Mouse (Mus musculus): Measurements from ENCODE around the gene Fxyd1.

The Fxyd1 gene

GRCm38 (mm10) chr7:31052636-31053434 lies 4.2 kb downstream of the Fxyd1 start:
- peak in 1 of 2 experiments; percentile 55 for DNase-seq (ENCODE audit: low spot score in 2 of 2)

GRCm38 (mm10) chr7:31052251-31052635 lies 4.8 kb downstream of the Fxyd1 start:
- no peak for DNase-seq (ENCODE audit: low spot score in 2 of 2)

GRCm38 (mm10) chr7:31051321-31052021 lies 5.5 kb downstream of the Fxyd1 start, which contains the start of gene Fxyd7:
Gene Fxyd7, minus strand, starts transcription at chr7:31051467.
- DNase-seq (ENCODE audit: low spot score in 2 of 2): no peak

GRCm38 (mm10) chr7:31050921-31051320 lies 6.1 kb downstream of the Fxyd1 start:
- no peak for DNase-seq (ENCODE audit: low spot score in 2 of 2)

GRCm38 (mm10) chr7:31050487-31050886 lies 6.5 kb downstream of the Fxyd1 start:
- no peak for DNase-seq (ENCODE audit: low spot score in 2 of 2)

DNA sequence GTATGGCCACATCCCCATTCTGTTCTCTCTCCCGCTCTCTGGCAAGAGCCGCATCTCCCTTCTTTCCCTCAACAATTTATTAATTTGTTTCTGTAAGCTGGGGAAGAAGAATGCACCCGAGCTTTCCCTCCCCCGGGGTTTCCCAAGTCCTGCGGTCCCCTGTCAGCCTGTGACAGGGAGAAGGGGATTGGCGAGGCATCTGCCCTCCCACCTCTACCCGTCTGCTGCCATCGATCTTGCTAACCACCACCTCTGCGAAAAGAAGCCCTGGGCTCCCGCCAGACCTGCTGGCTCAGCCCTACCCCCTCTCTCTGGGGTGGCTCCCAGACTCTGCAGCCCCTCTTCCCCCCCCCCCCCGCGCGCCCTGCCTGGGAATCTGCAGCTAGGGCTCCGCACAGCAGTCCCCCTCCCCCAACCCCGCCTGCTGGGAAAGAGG lies 7.1 kb downstream of the Fxyd1 start:
- no peak for DNase-seq (ENCODE audit: low spot score in 2 of 2)

- DNase-seq (ENCODE audit: low spot score in 2 of 2): peak in 1 of 2 experiments; percentile 63
Observed at GRCm38 (mm10) chr7:31049135-31049845, 7.7 kb downstream of the Fxyd1 start.

DNA sequence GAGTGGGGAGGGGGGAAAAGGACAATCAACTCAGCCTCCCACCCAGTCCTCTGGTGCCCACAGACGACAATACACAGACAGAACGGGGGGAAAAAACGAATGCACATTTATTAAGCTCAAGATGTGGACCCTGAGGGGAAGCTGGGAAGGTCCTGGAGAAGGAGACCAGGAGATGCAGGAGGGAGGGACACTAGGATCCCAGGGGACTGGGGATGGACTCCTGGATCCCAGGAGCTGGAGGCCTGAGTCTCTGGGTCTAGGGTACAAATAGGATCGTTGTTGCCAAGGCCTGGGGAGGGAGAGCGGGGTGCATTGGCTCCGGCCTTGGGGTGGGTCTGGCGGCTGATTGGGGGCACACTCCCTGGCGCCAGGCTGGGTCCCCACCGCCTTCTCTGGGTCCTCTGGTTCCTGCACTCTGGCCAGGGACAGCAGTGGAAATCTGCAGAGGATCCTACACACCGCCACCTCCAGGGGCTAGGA lies 14.5 kb downstream of the Fxyd1 start, which contains the start of gene Fxyd5:
Fxyd5 (minus strand) TSS at position 51 of the 480 bp plus-strand sequence.
- DNase-seq (ENCODE audit: low spot score in 2 of 2): no peak

DNA sequence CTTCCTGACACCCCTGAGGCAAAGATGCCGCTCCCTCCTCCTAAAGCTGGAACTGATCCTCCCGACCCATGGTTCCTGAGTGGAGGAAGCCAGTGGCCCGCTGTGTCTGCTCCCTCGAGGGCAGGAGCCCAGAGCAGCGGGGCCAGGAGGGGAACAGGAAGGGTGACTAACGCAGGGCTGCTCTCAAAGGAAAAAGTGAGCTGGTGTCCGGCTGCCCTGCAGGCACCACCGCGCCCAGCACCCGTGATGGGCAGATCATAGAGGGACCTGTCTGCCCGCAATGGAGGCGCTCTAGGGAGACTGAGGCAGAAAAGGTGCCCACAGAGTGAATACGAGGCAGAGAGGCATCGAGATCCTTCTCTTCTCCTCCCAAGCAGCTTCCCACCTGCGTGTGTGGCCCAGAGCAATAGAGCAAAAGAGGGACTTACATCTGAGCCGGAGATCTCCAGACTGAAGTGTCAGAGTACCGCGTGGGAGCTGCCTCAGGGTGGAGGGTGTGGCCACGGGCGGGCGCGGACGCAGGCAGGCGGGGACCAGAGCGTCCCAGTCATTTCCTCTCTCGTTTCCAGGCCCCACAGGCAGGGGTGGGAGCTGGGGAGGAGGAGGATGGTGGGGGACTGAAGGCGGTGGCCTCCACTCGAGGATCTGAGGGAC lies 15.2 kb downstream of the Fxyd1 start:
- DNase-seq (ENCODE audit: low spot score in 2 of 2): no peak

- no peak for DNase-seq (ENCODE audit: low spot score in 2 of 2)
Observed at GRCm38 (mm10) chr7:31041023-31041407, 16.0 kb downstream of the Fxyd1 start.

DNA sequence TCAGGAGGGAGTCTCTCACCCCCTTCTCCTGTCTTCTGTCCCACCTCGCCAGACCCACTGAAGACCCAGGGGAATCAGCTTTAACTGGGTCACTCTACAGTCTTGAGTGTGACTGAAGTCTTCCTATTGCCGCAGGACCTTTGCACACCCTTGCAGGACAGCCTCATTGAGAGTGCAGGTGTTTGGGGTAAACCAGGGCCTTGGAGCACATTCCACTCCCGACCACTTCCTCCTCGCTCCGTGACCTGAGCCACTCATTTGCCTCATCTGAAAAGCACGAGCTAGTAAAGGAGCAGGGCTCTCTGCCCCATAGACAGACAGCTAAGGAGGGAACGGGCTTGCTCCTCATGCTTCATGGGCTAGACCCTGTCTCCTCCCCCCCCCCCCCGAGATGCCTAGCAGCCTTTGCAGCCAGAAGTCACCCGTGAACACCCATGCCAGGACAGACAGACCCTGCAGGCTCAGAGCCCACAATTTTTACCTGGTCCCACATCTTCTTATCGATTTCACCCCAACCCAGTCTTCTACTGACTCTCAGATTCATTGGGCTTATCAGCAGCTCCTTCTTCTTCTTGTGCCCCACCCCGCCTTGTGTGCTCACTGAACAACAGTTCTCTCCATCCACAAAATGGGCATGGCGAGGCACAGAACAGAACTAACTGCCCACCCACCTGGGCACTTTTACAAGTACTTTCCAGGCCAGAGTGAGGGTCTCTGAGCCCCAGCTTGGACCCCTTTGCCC lies 16.5 kb downstream of the Fxyd1 start:
- no peak for DNase-seq (ENCODE audit: low spot score in 2 of 2)

DNA sequence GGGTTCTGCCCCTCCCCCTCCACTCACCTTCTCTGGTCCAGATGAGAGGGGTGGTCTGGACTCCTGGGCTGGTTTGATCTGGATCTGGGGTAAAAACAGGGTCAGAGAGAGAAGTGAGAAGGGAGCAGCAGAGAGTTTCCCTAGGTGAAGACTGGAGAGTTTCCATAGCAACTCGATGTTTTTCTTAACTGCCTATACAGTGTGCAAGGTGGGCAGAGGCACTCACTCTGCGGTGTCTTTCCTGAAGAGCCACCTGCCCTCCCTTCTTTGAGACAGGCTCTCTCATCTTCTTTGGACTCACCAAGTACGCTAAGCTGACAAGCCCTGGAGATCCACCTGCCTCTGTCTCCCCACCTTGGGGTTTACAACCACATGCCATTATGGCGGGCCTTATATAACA lies 18.0 kb downstream of the Fxyd1 start:
- no peak for DNase-seq (ENCODE audit: low spot score in 2 of 2)

DNA sequence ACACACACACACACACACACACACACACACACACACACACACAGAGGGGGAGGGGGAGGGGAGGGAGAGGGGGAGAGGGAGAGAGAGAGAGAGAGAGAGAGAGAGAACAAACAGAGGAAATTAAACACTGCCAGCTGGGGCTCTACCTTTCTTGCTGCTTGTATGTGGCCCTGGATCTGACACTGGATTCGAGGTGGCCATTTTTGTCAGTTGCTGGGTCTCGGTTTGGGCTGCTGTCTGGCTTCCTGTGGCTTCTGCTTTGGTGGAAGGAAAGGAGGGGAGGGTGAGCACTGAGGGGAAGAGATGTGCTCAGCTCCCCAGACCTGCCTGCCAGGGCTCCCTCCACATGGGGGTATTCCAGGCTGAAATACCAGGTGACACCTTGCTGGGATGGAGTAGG lies 19.3 kb downstream of the Fxyd1 start:
- no peak for DNase-seq (ENCODE audit: low spot score in 2 of 2)

GRCm38 (mm10) chr7:31036917-31037316 lies 20.1 kb downstream of the Fxyd1 start:
- DNase-seq (ENCODE audit: low spot score in 2 of 2): no peak

DNA sequence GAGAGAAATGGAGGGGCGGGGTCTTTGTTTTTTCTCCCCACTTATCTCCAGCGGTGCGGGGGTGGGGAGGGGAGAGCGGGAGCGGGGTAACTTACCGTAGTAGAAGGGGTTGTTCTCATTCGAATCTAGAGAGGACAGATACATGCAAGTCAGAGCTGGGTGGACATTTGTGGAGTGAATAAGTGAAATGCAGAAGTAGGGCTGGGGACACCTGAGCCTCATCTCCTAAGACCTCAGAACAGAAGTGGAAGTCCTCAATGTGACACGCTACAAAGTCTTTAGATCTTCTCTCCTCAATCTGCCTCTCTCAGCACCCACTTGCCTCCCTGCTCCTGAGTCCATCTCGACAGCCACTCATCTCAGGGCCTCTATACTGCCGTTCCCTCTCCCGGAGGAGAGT lies 21.7 kb downstream of the Fxyd1 start:
- no peak for DNase-seq (ENCODE audit: low spot score in 2 of 2)

DNA sequence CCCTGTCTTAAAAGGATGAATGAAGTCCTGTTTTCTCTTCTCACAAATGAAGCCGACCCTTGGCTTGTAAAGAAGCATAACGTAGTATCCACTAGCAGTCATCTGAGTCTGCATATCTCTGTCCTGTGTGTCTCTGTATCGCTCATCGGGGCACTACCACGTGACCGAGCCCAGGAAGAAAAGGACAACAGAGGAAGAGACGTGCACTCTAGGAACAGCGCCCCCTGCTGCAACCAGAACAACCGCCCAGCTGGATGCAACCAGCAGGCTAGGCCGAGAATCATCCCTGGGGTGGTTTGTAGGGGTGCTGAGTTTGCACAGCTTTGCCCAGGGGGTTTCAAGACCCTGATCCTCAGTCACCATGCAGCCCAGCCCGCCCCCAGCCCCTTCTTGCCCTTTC lies 22.2 kb downstream of the Fxyd1 start:
- no peak for DNase-seq (ENCODE audit: low spot score in 2 of 2)

DNA sequence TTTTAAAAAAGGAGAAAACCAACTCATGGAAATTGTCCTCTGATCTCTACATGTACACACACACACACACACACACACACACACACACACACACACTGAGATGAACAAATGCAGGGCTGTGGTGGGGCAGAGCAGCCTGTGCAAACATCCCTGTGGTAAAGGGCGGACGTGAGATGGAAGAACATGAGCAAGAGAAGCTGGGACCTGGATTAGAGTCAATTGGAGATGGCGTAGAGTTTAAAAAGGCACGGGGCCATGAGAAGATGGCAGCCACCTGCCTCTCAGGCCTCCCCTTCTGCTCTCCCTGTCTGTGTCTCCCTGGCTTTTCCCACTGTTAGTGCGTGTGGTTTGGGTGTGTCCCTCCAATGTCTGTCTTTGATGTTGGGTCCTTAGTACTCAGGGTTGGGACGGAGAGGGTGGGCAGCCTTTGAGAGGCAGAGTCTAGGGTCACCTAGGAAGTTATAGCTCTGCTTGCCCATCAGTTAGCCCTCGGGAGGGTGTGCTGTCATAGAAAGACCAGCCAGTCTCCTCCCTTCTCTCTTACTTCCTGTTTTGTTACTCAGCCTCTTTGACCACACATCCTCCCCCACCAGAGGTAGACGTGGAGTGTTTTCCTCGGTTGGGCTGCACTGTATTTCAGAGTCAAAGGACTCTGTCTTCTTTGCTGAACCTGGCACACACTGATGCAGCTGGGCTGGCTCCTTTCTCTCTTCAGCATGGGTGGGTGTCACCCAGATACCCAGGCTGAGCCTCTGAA lies 23.4 kb downstream of the Fxyd1 start:
- no peak for DNase-seq (ENCODE audit: low spot score in 2 of 2)

DNA sequence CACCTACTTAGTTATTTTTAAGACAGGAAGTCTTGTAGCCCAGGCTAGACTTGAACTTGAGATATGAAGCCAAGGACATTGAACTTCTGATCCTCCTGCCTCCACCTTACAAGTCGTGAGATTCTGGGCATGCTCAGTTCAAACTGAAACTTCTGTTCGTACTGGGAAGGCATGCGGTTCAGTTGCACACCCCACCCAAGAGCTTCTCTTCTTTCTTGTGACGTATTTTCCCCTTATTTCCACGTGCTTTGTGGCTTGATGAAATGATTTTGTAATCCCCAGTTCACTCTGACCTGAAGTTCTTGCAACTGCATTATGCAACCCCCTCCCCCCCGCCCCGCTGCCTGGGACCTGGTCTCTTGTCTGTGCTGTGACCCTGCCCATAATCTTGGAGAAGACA lies 25.3 kb downstream of the Fxyd1 start:
- DNase-seq (ENCODE audit: low spot score in 2 of 2): no peak

DNA sequence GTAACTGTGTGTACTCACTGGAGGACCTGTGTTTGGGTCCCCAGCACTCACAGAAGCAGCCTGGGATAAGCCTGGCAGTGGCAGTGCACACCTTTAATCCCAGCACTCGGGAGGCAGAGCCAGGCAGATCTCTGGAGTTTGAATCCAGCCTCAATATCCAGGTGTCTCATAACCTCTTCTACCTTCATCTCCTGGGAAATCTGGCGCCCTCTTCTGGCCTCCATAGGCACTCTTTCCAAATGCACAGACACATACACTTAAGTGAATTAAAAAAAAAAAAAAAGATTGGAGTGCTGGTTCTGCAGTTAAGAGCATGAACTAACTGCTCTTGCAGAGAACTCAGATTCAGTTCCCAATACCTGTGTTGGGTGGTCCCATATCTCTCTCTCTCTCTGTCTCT lies 26.3 kb downstream of the Fxyd1 start:
- no peak for DNase-seq (ENCODE audit: low spot score in 2 of 2)

DNA sequence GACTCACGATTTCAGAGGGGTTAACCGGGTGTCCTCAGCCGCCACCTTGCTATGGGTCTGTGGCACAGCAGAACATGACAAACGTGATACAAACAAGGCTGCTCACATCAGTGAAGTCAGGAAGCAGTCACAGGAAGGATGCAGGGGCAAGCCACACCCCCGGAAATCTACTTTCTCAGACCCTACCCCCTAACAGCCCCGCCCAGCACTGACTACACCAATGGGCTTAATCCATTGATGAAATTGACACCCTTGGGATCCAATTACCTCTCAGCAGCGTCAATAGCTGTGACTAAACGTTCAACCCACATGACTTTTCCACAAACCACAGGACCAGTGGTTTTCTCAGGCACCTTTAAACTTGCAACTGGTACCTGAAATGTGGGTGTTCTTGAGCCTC lies 28.4 kb downstream of the Fxyd1 start:
- no peak for DNase-seq (ENCODE audit: low spot score in 2 of 2)
